Mouse (Mus musculus): ENCODE measurements around the gene Mrpl16. TPM values are rescaled to one million over a fixed set of nuclear protein-coding genes. Genes with fewer than 3 reads are reported as not detected.

The Mrpl16 gene
- polyA plus RNA-seq, 2 experiments: 27.7 to 43.9 TPM

- Histone ChIP-seq H3K4me3 (ENCODE audit: insufficient read depth in 1 of 2, low read depth in 2 of 2, low read length in 2 of 2) (no peak overlapping the region), H3K4me1 (replicated peaks; ENCODE audit: control insufficient read depth in 2 of 2, insufficient read depth in 2 of 2, low read length in 1 of 2) (peaks cover 0 to 5% of the 10 kb centered on the region in 2 experiments; a peak in 1 of 4 replicates), H3K27me3 (ENCODE audit: control insufficient read depth, insufficient read depth, low read length) (peaks cover 33% of the 10 kb centered on the region), H3K4me2 (ENCODE audit: low read depth) (no peak overlapping the region), H3K9ac (replicated peaks) (no peak overlapping the region), H3K9me3 (ENCODE audit: control insufficient read depth, low read length) (no peaks in the 10 kb centered on the region), H3K36me3 (replicated peaks; ENCODE audit: control insufficient read depth, insufficient read depth, low read depth) (no peaks in the 10 kb centered on the region), H3K27ac (no peak overlapping the region)
- DNase-seq (ENCODE audit: low read depth in 3 of 3, low spot score in 3 of 3) (no peak), ATAC-seq (ENCODE audit: insufficient read depth) (no peak)
- TF ChIP-seq CTCF (IDR thresholded peaks at IDR 0.05; ENCODE audit: low read depth) (no peak), EP300 (IDR thresholded peaks at IDR 0.05; ENCODE audit: low read depth) (no peak)
- WGBS (ENCODE audit: insufficient replicate concordance): 56% methylated on average over 6 of the region's 6 CpGs
These were observed 44.6 kb downstream of the Mrpl16 start for GRCm38 (mm10) chr19:11814742-11815333.

DNA sequence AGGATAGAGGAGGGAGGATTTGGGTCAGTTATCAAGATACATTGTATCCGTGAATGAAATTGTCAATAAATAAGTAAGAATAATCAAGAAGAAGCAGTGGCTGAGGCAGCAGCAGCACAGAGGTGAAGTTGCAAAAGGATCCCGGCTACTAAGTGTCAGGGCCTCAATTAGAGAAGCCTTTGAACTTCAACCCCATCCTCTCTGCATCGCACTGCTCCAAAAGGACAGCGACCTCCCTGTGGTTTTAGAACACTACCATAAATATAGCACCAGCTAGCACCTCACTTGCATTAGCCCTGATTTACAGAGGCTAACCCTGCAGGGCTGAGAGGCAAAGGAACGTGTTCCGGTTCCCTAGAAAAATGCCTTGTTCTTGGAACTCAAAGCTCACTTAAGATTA is 46.5 kb downstream of the Mrpl16 start:
- 48% methylated on average over 6 of the region's 6 CpGs for WGBS (ENCODE audit: insufficient replicate concordance)
- H3K4me2 ChIP-seq (ENCODE audit: low read depth): no peak overlapping the region
- no peak overlapping the region for H3K4me3 ChIP-seq (ENCODE audit: insufficient read depth in 1 of 2, low read depth in 2 of 2, low read length in 2 of 2)

GRCm38 (mm10) chr19:11817586-11817985 is 47.4 kb downstream of the Mrpl16 start:
- H3K27me3 ChIP-seq (ENCODE audit: control insufficient read depth, insufficient read depth, low read length): peaks cover 43% of the 10 kb centered on the region
- H3K4me3 ChIP-seq (ENCODE audit: insufficient read depth in 1 of 2, low read depth in 2 of 2, low read length in 2 of 2): no peak overlapping the region
- DNase-seq (ENCODE audit: low read depth in 3 of 3, low spot score in 3 of 3): no peak
- H3K9ac ChIP-seq (replicated peaks): no peak overlapping the region
- peaks cover 0 to 4% of the 10 kb centered on the region in 2 experiments; a peak in 1 of 4 replicates for H3K4me1 ChIP-seq (replicated peaks; ENCODE audit: control insufficient read depth in 2 of 2, insufficient read depth in 2 of 2, low read length in 1 of 2)
- WGBS (ENCODE audit: insufficient replicate concordance): 27% methylated on average over 5 of the region's 5 CpGs
- TF ChIP-seq EP300 (IDR thresholded peaks at IDR 0.05; ENCODE audit: low read depth) (no peak), CTCF (IDR thresholded peaks at IDR 0.05; ENCODE audit: low read depth) (no peak)
- H3K27ac ChIP-seq: no peak overlapping the region
- H3K4me2 ChIP-seq (ENCODE audit: low read depth): no peak overlapping the region
- H3K9me3 ChIP-seq (ENCODE audit: control insufficient read depth, low read length): no peaks in the 10 kb centered on the region
- no peak for ATAC-seq (ENCODE audit: insufficient read depth)
- H3K36me3 ChIP-seq (replicated peaks; ENCODE audit: control insufficient read depth, insufficient read depth, low read depth): no peaks in the 10 kb centered on the region

More for the DNA sequence above, 46.5 kb downstream of the Mrpl16 start:
- Histone ChIP-seq H3K27ac (no peak overlapping the region), H3K36me3 (replicated peaks; ENCODE audit: control insufficient read depth, insufficient read depth, low read depth) (no peaks in the 10 kb centered on the region), H3K9ac (replicated peaks) (no peak overlapping the region), H3K9me3 (ENCODE audit: control insufficient read depth, low read length) (no peaks in the 10 kb centered on the region), H3K27me3 (ENCODE audit: control insufficient read depth, insufficient read depth, low read length) (peaks cover 43% of the 10 kb centered on the region), H3K4me1 (replicated peaks; ENCODE audit: control insufficient read depth in 2 of 2, insufficient read depth in 2 of 2, low read length in 1 of 2) (peaks cover 0 to 4% of the 10 kb centered on the region in 2 experiments; a peak in 1 of 4 replicates)
- DNase-seq (ENCODE audit: low read depth in 3 of 3, low spot score in 3 of 3) (no peak), ATAC-seq (ENCODE audit: insufficient read depth) (no peak)
- TF ChIP-seq CTCF (IDR thresholded peaks at IDR 0.05; ENCODE audit: low read depth): no peak
- TF ChIP-seq EP300 (IDR thresholded peaks at IDR 0.05; ENCODE audit: low read depth): no peak

DNA sequence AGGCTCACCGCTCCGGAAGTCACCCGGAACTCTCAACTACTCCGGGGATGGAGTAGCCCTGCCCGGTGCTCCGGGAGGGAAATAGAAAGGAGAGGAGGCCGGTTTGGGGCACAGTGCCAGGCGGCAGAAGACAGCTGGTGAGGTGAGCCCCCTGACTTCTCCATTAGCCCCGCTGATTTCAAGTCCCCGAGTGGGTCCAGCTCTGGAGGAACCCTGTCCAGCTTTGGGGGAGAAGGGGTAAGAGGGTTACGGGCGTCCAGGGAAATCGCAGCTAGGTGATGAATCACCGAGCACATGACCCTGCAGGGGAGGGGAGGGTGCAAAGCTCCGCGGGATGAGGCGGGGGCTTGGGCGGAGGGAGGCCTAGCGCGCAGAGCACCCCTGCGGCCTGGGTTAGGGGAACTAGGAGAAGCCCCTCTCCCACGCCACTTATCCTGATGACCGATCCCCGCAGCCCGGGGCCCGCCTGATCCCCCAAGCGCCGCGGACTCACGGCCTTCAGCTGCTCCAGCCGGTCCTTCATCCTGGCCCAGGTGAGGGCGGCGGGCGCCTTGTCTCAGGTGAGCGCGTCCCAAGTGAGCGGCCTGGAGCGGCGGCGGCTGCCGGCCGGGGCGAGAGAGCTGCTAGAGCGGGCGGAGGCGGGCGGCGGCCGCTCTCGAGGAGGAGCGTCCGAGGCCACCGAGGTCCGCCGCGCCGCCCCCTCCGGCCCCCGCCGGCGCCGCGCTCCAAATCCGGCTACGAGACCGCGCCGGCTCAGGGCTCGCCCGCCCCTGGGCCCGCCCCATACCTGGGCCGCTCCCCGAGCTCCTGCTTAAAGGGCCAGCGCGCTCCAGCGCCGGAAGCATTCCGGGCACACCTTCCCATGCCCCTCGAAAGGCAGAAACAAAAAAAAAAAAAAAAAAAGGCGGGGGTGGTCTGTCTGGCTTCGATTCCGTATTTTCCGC is 48.3 kb downstream of the Mrpl16 start:
- under 1% methylated on average over 79 of the region's 83 CpGs for whole genome bisulfite sequencing (ENCODE audit: insufficient replicate concordance)
- ATAC-seq (ENCODE audit: insufficient read depth) (peak; percentile 41; the same call in 1 of the 2 replicates), DNase-seq (ENCODE audit: low read depth in 3 of 3, low spot score in 3 of 3) (no peak)
- Histone ChIP-seq H3K9ac (replicated peaks) (no peak overlapping the region), H3K27me3 (ENCODE audit: control insufficient read depth, insufficient read depth, low read length) (peaks cover 43% of the 10 kb centered on the region), H3K4me2 (ENCODE audit: low read depth) (peak overlapping the region; percentile 63), H3K4me3 (ENCODE audit: insufficient read depth in 1 of 2, low read depth in 2 of 2, low read length in 2 of 2) (peak overlapping the region; percentile 24 to 55), H3K4me1 (replicated peaks; ENCODE audit: control insufficient read depth in 2 of 2, insufficient read depth in 2 of 2, low read length in 1 of 2) (peaks cover 0 to 4% of the 10 kb centered on the region in 2 experiments; a peak in 1 of 4 replicates), H3K27ac (no peak overlapping the region), H3K9me3 (ENCODE audit: control insufficient read depth, low read length) (no peaks in the 10 kb centered on the region), H3K36me3 (replicated peaks; ENCODE audit: control insufficient read depth, insufficient read depth, low read depth) (no peaks in the 10 kb centered on the region)
- TF ChIP-seq CTCF (IDR thresholded peaks at IDR 0.05; ENCODE audit: low read depth) (no peak), EP300 (IDR thresholded peaks at IDR 0.05; ENCODE audit: low read depth) (no peak)
